Mouse (Mus musculus): ENCODE measurements around the gene Reep6. TPM values are rescaled to one million over a fixed set of nuclear protein-coding genes. Genes with fewer than 3 reads are reported as not detected.
"Not testable (repeated sequence)": the region's sequence is repeated elsewhere in the genome, so short reads cannot be mapped to it uniquely, and the experiment has no call there.

Gene Reep6
- total RNA-seq, 1 experiment from 2014 or later = 3.6 TPM

- ATAC-seq (replicated peaks; ENCODE audit: low read depth, poor library complexity, severe bottlenecking) = no peak
Observed at GRCm38 (mm10) chr10:80324120-80325037, 5.4 kb upstream of the Reep6 start.

GRCm38 (mm10) chr10:80325045-80325444 lies 4.7 kb upstream of the Reep6 start:
- no peak for ATAC-seq (replicated peaks; ENCODE audit: low read depth, poor library complexity, severe bottlenecking)

GRCm38 (mm10) chr10:80330084-80330483 lies 331 bp downstream of the Reep6 start:
- ATAC-seq (replicated peaks; ENCODE audit: low read depth, poor library complexity, severe bottlenecking) = no peak

- ATAC-seq (replicated peaks; ENCODE audit: low read depth, poor library complexity, severe bottlenecking) = no peak
Observed at GRCm38 (mm10) chr10:80330888-80331287, 1.1 kb downstream of the Reep6 start.

- ATAC-seq (replicated peaks; ENCODE audit: low read depth, poor library complexity, severe bottlenecking) = no peak
Observed at GRCm38 (mm10) chr10:80331636-80332524, 2.1 kb downstream of the Reep6 start.

GRCm38 (mm10) chr10:80332525-80332989 lies 2.8 kb downstream of the Reep6 start:
- no peak for ATAC-seq (replicated peaks; ENCODE audit: low read depth, poor library complexity, severe bottlenecking)

GRCm38 (mm10) chr10:80336263-80336662 lies 6.5 kb downstream of the Reep6 start:
- ATAC-seq (replicated peaks; ENCODE audit: low read depth, poor library complexity, severe bottlenecking) = no peak

GRCm38 (mm10) chr10:80339941-80340750 lies 10.4 kb downstream of the Reep6 start:
- peak; percentile 22 for ATAC-seq (replicated peaks; ENCODE audit: low read depth, poor library complexity, severe bottlenecking)

- ATAC-seq (replicated peaks; ENCODE audit: low read depth, poor library complexity, severe bottlenecking) = no peak
Observed at GRCm38 (mm10) chr10:80341026-80341425, 11.3 kb downstream of the Reep6 start.

- ATAC-seq (replicated peaks; ENCODE audit: low read depth, poor library complexity, severe bottlenecking) = no peak
Observed at GRCm38 (mm10) chr10:80341491-80342304, 11.9 kb downstream of the Reep6 start.

- no peak for ATAC-seq (replicated peaks; ENCODE audit: low read depth, poor library complexity, severe bottlenecking)
Observed at GRCm38 (mm10) chr10:80342305-80342748, 12.6 kb downstream of the Reep6 start.

GRCm38 (mm10) chr10:80342749-80343424 lies 13.1 kb downstream of the Reep6 start:
- ATAC-seq (replicated peaks; ENCODE audit: low read depth, poor library complexity, severe bottlenecking) = peak; percentile 26

- 0 out of 2 replicates have a peak, but pooled peaks have one; percentile 3 for ATAC-seq (replicated peaks; ENCODE audit: low read depth, poor library complexity, severe bottlenecking)
Observed at GRCm38 (mm10) chr10:80343425-80343895, 13.7 kb downstream of the Reep6 start.

GRCm38 (mm10) chr10:80344131-80344661 lies 14.4 kb downstream of the Reep6 start:
- ATAC-seq (replicated peaks; ENCODE audit: low read depth, poor library complexity, severe bottlenecking) = peak; percentile 33

GRCm38 (mm10) chr10:80345122-80345521 lies 15.4 kb downstream of the Reep6 start:
- ATAC-seq (replicated peaks; ENCODE audit: low read depth, poor library complexity, severe bottlenecking) = no peak

- not testable (repeated sequence) for ATAC-seq (replicated peaks; ENCODE audit: low read depth, poor library complexity, severe bottlenecking)
Observed at GRCm38 (mm10) chr10:80345929-80346328, 16.2 kb downstream of the Reep6 start.

GRCm38 (mm10) chr10:80347514-80347967 lies 17.8 kb downstream of the Reep6 start:
- no peak for ATAC-seq (replicated peaks; ENCODE audit: low read depth, poor library complexity, severe bottlenecking)
